ENCODE assay signal across 13 mouse cellular contexts in genomic region chr5:99247441-99247840, GRCm38 (mm10).
DNase-seq lines count a peak whose midpoint lies in the region; ATAC-seq lines count a peak whose summit lies in the region.
"Had no signal": no experiment of that assay in that cellular context is flagged by ENCODE, and none has a peak within 500 bp of the region (broad histone marks: within the 10 kb centered on the region; RNA-seq: fewer than 3 reads in every experiment).

No protein-coding gene starts in this region.

- peaks cover 18% of the 10 kb centered on the region for H3K4me1 ChIP-seq in embryonic facial prominence, embryonic 13.5 days
- peaks cover 50% of the 10 kb centered on the region for H3K4me1 ChIP-seq in embryonic facial prominence, embryonic 10.5 days
- H3K4me1 ChIP-seq in hindbrain, embryonic 12.5 days, result peaks cover 39% of the 10 kb centered on the region
- H3K4me1 ChIP-seq in hindbrain, embryonic 10.5 days (replicated peaks), result peaks cover 63% of the 10 kb centered on the region
- H3K4me1 ChIP-seq in forebrain, embryonic 12.5 days, result peaks cover 51% of the 10 kb centered on the region
- H3K4me1 ChIP-seq in midbrain, embryonic 14.5 days (ENCODE audit: control insufficient read depth, insufficient read depth, low read length), result peaks cover 42% of the 10 kb centered on the region

- H3K27me3 ChIP-seq in embryonic facial prominence, embryonic 13.5 days, result peaks cover 12% of the 10 kb centered on the region
- H3K27me3 ChIP-seq in embryonic facial prominence, embryonic 10.5 days (replicated peaks; ENCODE audit: low read depth, poor library complexity, severe bottlenecking), result peaks cover 17% of the 10 kb centered on the region
- H3K27me3 ChIP-seq in hindbrain, embryonic 12.5 days, result peaks cover 11% of the 10 kb centered on the region
- H3K27me3 ChIP-seq in hindbrain, embryonic 10.5 days (ENCODE audit: insufficient read depth, poor library complexity, severe bottlenecking), result peaks cover 25% of the 10 kb centered on the region
- peaks cover 12% of the 10 kb centered on the region; the same call in 1 of the 2 replicates for H3K27me3 ChIP-seq in forebrain, embryonic 12.5 days
- no peaks in the 10 kb centered on the region for H3K27me3 ChIP-seq in midbrain, embryonic 14.5 days (ENCODE audit: control insufficient read depth, insufficient read depth, low read length)
- H3K27me3 ChIP-seq: stomach, embryonic 15.5 days had no signal

- DNase-seq in embryonic facial prominence, embryonic 10.5 days (ENCODE audit: low spot score), result no peak
- DNase-seq in hindbrain, embryonic 10.5 days (ENCODE audit: low spot score), result no peak
- DNase-seq in midbrain, embryonic 14.5 days, result no peak
- DNase-seq in layer of hippocampus, adult 11-12 months (ENCODE audit: low spot score), result no peak
- DNase-seq: adrenal gland, adult 2 months; cerebellum, adult 9-10 months; kidney, adult 11 months had no signal

- H3K27ac ChIP-seq in embryonic facial prominence, embryonic 13.5 days, result no peak overlapping the region
- no peak overlapping the region for H3K27ac ChIP-seq in embryonic facial prominence, embryonic 10.5 days (replicated peaks)
- no peak overlapping the region for H3K27ac ChIP-seq in hindbrain, embryonic 12.5 days
- H3K27ac ChIP-seq in hindbrain, embryonic 10.5 days, result no peak overlapping the region
- H3K27ac ChIP-seq in forebrain, embryonic 12.5 days, result no peak overlapping the region
- peak overlapping the region; percentile 33; the same call in 1 of the 2 replicates for H3K27ac ChIP-seq in midbrain, embryonic 14.5 days (replicated peaks; ENCODE audit: low read depth, low read length)
- H3K27ac ChIP-seq: liver, embryonic 14.5 days; stomach, embryonic 15.5 days had no signal

- H3K9me3 ChIP-seq in embryonic facial prominence, embryonic 13.5 days, result no peaks in the 10 kb centered on the region
- H3K9me3 ChIP-seq in embryonic facial prominence, embryonic 10.5 days, result no peaks in the 10 kb centered on the region
- H3K9me3 ChIP-seq in hindbrain, embryonic 12.5 days (replicated peaks), result no peaks in the 10 kb centered on the region
- H3K9me3 ChIP-seq in hindbrain, embryonic 10.5 days, result no peaks in the 10 kb centered on the region
- H3K9me3 ChIP-seq in forebrain, embryonic 12.5 days, result no peaks in the 10 kb centered on the region
- H3K9me3 ChIP-seq in midbrain, embryonic 14.5 days (ENCODE audit: control insufficient read depth, low read length), result no peaks in the 10 kb centered on the region
- H3K9me3 ChIP-seq: stomach, embryonic 15.5 days had no signal

- ATAC-seq in embryonic facial prominence, embryonic 13.5 days (ENCODE audit: insufficient number of reproducible peaks, insufficient read depth, low FRiP score, low TSS enrichment, low read depth), result no peak
- ATAC-seq in hindbrain, embryonic 12.5 days (ENCODE audit: low FRiP score), result no peak
- ATAC-seq in forebrain, embryonic 12.5 days (ENCODE audit: low FRiP score), result no peak
- no peak for ATAC-seq in midbrain, embryonic 14.5 days (ENCODE audit: low FRiP score, low TSS enrichment)
- ATAC-seq in CD4-positive, CD25-positive, alpha-beta regulatory T cell, adult 4 months, result no peak

- H3K9ac ChIP-seq in embryonic facial prominence, embryonic 13.5 days, result peak overlapping the region; percentile 33; the same call in 1 of the 2 replicates
- H3K9ac ChIP-seq in hindbrain, embryonic 12.5 days, result 0 out of 2 replicates have a peak overlapping the region, but pooled peaks have one; percentile 1
- no peak overlapping the region for H3K9ac ChIP-seq in forebrain, embryonic 12.5 days
- H3K9ac ChIP-seq in midbrain, embryonic 14.5 days (replicated peaks; ENCODE audit: low read length), result no peak overlapping the region
- H3K9ac ChIP-seq: liver, embryonic 14.5 days; stomach, embryonic 15.5 days had no signal

- 80% methylated on average over 7 of the region's 7 CpGs for WGBS in embryonic facial prominence, embryonic 13.5 days
- 81% methylated on average over 7 of the region's 7 CpGs for WGBS in embryonic facial prominence, embryonic 10.5 days
- 67% methylated on average over 7 of the region's 7 CpGs for WGBS in hindbrain, embryonic 12.5 days
- WGBS in hindbrain, embryonic 10.5 days, result 80% methylated on average over 7 of the region's 7 CpGs
- 74% methylated on average over 7 of the region's 7 CpGs for WGBS in forebrain, embryonic 12.5 days
- WGBS in midbrain, embryonic 14.5 days, result 54% methylated on average over 7 of the region's 7 CpGs

- H3K4me2 ChIP-seq in embryonic facial prominence, embryonic 13.5 days, result no peak overlapping the region
- 0 out of 2 replicates have a peak overlapping the region, but pooled peaks have one; percentile 6 for H3K4me2 ChIP-seq in hindbrain, embryonic 12.5 days (replicated peaks)
- H3K4me2 ChIP-seq in forebrain, embryonic 12.5 days, result peak overlapping the region; percentile 22; the same call in 1 of the 2 replicates
- peak overlapping the region; percentile 28 for H3K4me2 ChIP-seq in midbrain, embryonic 14.5 days (ENCODE audit: low read length)
- H3K4me2 ChIP-seq: stomach, embryonic 15.5 days had no signal

- H3K36me3 ChIP-seq in embryonic facial prominence, embryonic 13.5 days, result no peaks in the 10 kb centered on the region
- peaks cover 5% of the 10 kb centered on the region; the same call in 1 of the 2 replicates for H3K36me3 ChIP-seq in embryonic facial prominence, embryonic 10.5 days (replicated peaks)
- H3K36me3 ChIP-seq in hindbrain, embryonic 12.5 days, result 0 out of 2 replicates have a peak, but pooled peaks cover 3% of the 10 kb centered on the region
- 0 out of 2 replicates have a peak, but pooled peaks cover under 1% of the 10 kb centered on the region for H3K36me3 ChIP-seq in hindbrain, embryonic 10.5 days
- no peaks in the 10 kb centered on the region; the same call in 1 of the 2 replicates for H3K36me3 ChIP-seq in forebrain, embryonic 12.5 days (replicated peaks)
- H3K36me3 ChIP-seq in midbrain, embryonic 14.5 days (ENCODE audit: control insufficient read depth, insufficient read depth, low read length), result peaks cover 2% of the 10 kb centered on the region; the same call in 1 of the 2 replicates
- H3K36me3 ChIP-seq: stomach, embryonic 15.5 days had no signal

- no peak overlapping the region for H3K4me3 ChIP-seq in embryonic facial prominence, embryonic 13.5 days
- no peak overlapping the region for H3K4me3 ChIP-seq in embryonic facial prominence, embryonic 10.5 days
- no peak overlapping the region for H3K4me3 ChIP-seq in hindbrain, embryonic 12.5 days
- H3K4me3 ChIP-seq in hindbrain, embryonic 10.5 days, result no peak overlapping the region
- H3K4me3 ChIP-seq in forebrain, embryonic 12.5 days (replicated peaks), result no peak overlapping the region
- no peak overlapping the region for H3K4me3 ChIP-seq in midbrain, embryonic 14.5 days (replicated peaks; ENCODE audit: low read depth, low read length)
- H3K4me3 ChIP-seq: stomach, embryonic 15.5 days had no signal

Comparison
In these comparisons a context has a peak if more than half of its experiments do, and no peak if none do; other contexts are left out.
1. H3K9ac ChIP-seq: peak in embryonic facial prominence, embryonic 13.5 days (single experiment) and hindbrain, embryonic 12.5 days (single experiment); none in forebrain, embryonic 12.5 days (single experiment) and midbrain, embryonic 14.5 days (single experiment).